ENCODE assay signal across 8 mouse cellular contexts in the genomic region with DNA sequence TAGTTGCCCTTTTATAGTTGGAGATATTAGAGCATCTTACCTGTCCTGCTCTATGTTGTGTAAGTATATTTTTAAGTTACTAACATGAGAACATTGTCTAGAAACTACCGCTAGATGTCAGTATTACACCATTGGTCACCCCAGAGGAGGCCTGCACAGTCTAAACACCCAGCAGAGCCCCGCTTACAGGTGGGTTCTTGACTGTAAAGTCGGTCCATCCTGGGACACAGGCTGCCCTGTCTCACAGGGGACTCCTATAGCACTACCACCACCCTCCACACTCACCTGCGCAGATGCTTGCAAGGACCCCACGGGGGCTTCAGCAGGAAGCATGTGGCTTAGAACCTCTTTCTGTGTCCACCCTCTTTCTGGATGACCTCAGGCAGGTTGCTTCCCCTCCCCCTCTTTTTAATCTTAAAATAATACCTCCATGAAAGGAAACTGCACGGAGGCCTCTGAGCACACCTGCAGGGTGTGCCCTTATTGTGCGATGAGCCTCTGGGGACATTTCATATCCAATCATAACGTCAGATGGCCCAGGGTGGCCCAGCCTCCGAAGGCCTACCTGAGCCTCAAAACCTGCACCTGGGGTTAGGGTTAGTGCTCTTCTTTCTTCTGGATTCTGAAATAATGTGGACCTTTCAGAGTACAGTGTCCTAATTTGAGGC. TPM values are rescaled to one million over a fixed set of nuclear protein-coding genes. Genes with fewer than 3 reads are reported as not detected.
DNase-seq lines count a peak whose midpoint lies in the region; ATAC-seq and TF ChIP-seq lines count a peak whose summit lies in the region.

No protein-coding gene starts in this region.

- DNase-seq in left cerebral cortex, adult 2 months (ENCODE audit: extremely low spot score in 1 of 2, low spot score in 2 of 2), result peak in 1 of 2 experiments; percentile 33
- DNase-seq in left cerebral cortex, adult 8-10 months (ENCODE audit: low spot score in 2 of 2), result no peak
- DNase-seq in brain, adult 2 months (ENCODE audit: low read depth, low spot score), result peak; percentile 86
- peak; percentile 19 for DNase-seq in left cerebral cortex, postnatal 4 days
- peak; percentile 62 for DNase-seq in telencephalon, adult 2 months (ENCODE audit: low read depth, low spot score)

- 66% methylated on average over 9 of the region's 9 CpGs for WGBS in midbrain, embryonic 12.5 days

- no peak overlapping the region for H3K27ac ChIP-seq in left cerebral cortex, adult 2 months
- no peak overlapping the region for H3K27ac ChIP-seq in midbrain, embryonic 12.5 days (replicated peaks)

- no peaks in the 10 kb centered on the region for H3K4me1 ChIP-seq in midbrain, embryonic 12.5 days

- H3K9ac ChIP-seq in midbrain, embryonic 12.5 days (replicated peaks), result no peak overlapping the region

- H3K9me3 ChIP-seq in midbrain, embryonic 12.5 days, result no peaks in the 10 kb centered on the region

- TF ChIP-seq CTCF in left cerebral cortex, adult 2 months (IDR thresholded peaks at IDR 0.05), result peak; percentile 86

- no peak overlapping the region for H3K4me2 ChIP-seq in midbrain, embryonic 12.5 days (replicated peaks)

- intact Hi-C loops in left cerebral cortex, adult 2 months (cut with DNase I), result loop anchor here (10.0 kb wide), 2 partner anchors 507 to 617 kb away; partner anchors contain the start of gene Pla2g10
- intact Hi-C loops in left cerebral cortex, postnatal 4 days (cut with DNase I), result loop anchor here (10.0 kb wide), 1 partner anchor 507 kb away; no protein-coding TSS in a partner anchor

- ATAC-seq in erythroblast, adult 5-6 weeks (replicated peaks; ENCODE audit: low FRiP score, poor library complexity, severe bottlenecking), result peak; percentile 81
- ATAC-seq in hematopoietic stem cell, adult 5-6 weeks (replicated peaks in 1 of 2; ENCODE audit: insufficient read depth in 1 of 2, low FRiP score in 2 of 2, low TSS enrichment in 1 of 2, low read depth in 1 of 2, poor library complexity in 2 of 2, severe bottlenecking in 2 of 2), result peak; percentile 62 to 76; a peak in 3 of 4 replicates
- peak; percentile 80 for ATAC-seq in midbrain, embryonic 12.5 days (ENCODE audit: low FRiP score, low read depth)

- H3K4me3 ChIP-seq in left cerebral cortex, adult 2 months, result no peak overlapping the region
- H3K4me3 ChIP-seq in midbrain, embryonic 12.5 days, result no peak overlapping the region

- H3K27me3 ChIP-seq in midbrain, embryonic 12.5 days, result no peaks in the 10 kb centered on the region

- H3K36me3 ChIP-seq in midbrain, embryonic 12.5 days, result peaks cover 41% of the 10 kb centered on the region

RNA-seq across cellular contexts. Expression of gene Ercc4, which starts 7.9 kb away (rescaled TPM):
- total RNA-seq in left cerebral cortex, adult 2 months (2021), result 10 to 100 TPM; 21.3 to 25.8 TPM
- 10 to 100 TPM; 23.0 to 25.0 (median 23.7) TPM for total RNA-seq in left cerebral cortex, adult 8-10 months (2022)
- 5.0 and 5.4 TPM in 2 replicates for total RNA-seq in erythroblast, adult 5-6 weeks (2015; ENCODE audit: low replicate concordance)
- total RNA-seq in erythroblast, adult 5-6 weeks (2017; ENCODE audit: low replicate concordance), result 1.0 and 1.8 TPM in 2 replicates
- 13.2 and 16.1 TPM in 2 replicates for total RNA-seq in hematopoietic stem cell, adult 5-6 weeks (2017)
- total RNA-seq in left cerebral cortex, postnatal 4 days (2021), result 10 to 100 TPM; 25.9 to 26.5 TPM
- polyA plus RNA-seq in midbrain, embryonic 12.5 days (2016; fragmentation: Nextera tagmentation; extraction: Ambion mirVana), result 17.6 and 19.3 TPM in 2 replicates

Comparison
In these comparisons a context has a peak if more than half of its experiments do, and no peak if none do; other contexts are left out.
1. DNase-seq: peak in brain, adult 2 months (single experiment), left cerebral cortex, postnatal 4 days (single experiment) and telencephalon, adult 2 months (single experiment); none in left cerebral cortex, adult 8-10 months (0 of 2).
2. Peak in every context shown above with its lines, with median percentiles within 50 percentile points of each other: ATAC-seq.